Mouse (Mus musculus) heart, postnatal 0 days (tissue): ENCODE results near the gene Arrb2. TPM values are rescaled to one million over a fixed set of nuclear protein-coding genes. Genes with fewer than 3 reads are reported as not detected.
A peak's percentile ranks its signal among the peaks of the same experiment; 100 is the strongest.
"Not testable (repeated sequence)": the region's sequence is repeated elsewhere in the genome, so short reads cannot be mapped to it uniquely, and the experiment has no call there.

Experiments
- ATAC-seq: fragments of 200-750 bp; cut with Nextera tagmentation; 2 replicates; pipeline ENCODE4 v1.8.0; 2017; ENCODE audit warnings: low read depth, moderate number of reproducible peaks, moderate library complexity; ENCODE audit not compliant: insufficient read depth
- DNase-seq: peaks from one replicate; pipeline ENCODE4 v3.0.0-alpha.2; 2016; ENCODE audit warnings: low spot score
- H3K27ac ChIP-seq: fragments of 300-500 bp; sonication (generic); 2 replicates; pipeline ENCODE4 v1.5.1; 2014; ENCODE audit warnings: low read depth, mild to moderate bottlenecking
- H3K27me3 ChIP-seq: fragments of 300-500 bp; sonication (generic); 2 replicates; pipeline ENCODE4 v1.6.1; 2014; ENCODE audit warnings: low read length, mixed read lengths; ENCODE audit not compliant: control insufficient read depth, insufficient read depth
- H3K36me3 ChIP-seq: fragments of 300-500 bp; sonication (generic); replicated peaks from 2 replicates; pipeline ENCODE4 v1.6.1; 2014; ENCODE audit warnings: low read length, mixed read lengths; ENCODE audit not compliant: control insufficient read depth, insufficient read depth
- H3K4me1 ChIP-seq: fragments of 300-500 bp; sonication (generic); 2 replicates; pipeline ENCODE4 v1.6.1; 2014; ENCODE audit warnings: antibody characterized with exemption; ENCODE audit not compliant: control insufficient read depth, insufficient read depth
- H3K4me2 ChIP-seq: fragments of 300-500 bp; sonication (generic); 2 replicates; pipeline ENCODE4 v1.6.1; 2014; ENCODE audit warnings: low read depth, mild to moderate bottlenecking, low read length, moderate library complexity
- H3K4me3 ChIP-seq: fragments of 300-500 bp; sonication (generic); 2 replicates; pipeline ENCODE4 v1.5.1; 2014; ENCODE audit warnings: low read depth, low read length
- H3K9ac ChIP-seq: fragments of 300-500 bp; sonication (generic); replicated peaks from 2 replicates; pipeline ENCODE4 v1.6.1; 2014; ENCODE audit warnings: low read depth, low read length, mixed read lengths
- H3K9me3 ChIP-seq: fragments of 300-500 bp; sonication (generic); replicated peaks from 2 replicates; pipeline ENCODE4 v1.6.1; 2016; ENCODE audit warnings: low read length; ENCODE audit not compliant: control insufficient read depth
- CTCF ChIP-seq: IDR thresholded peaks from 2 replicates; pipeline ENCODE4 v1.5.1; 2016; ENCODE audit warnings: antibody characterized with exemption, control low read depth, low read depth
- EP300 ChIP-seq: IDR thresholded peaks from 2 replicates; pipeline ENCODE4 v1.6.1; 2016; ENCODE audit warnings: antibody characterized with exemption, low read depth
- WGBS: fragments of 180-500 bp; shearing (Covaris S2); extraction: QIAGEN DNeasy Blood & Tissue Kit; methylation state at CpG from one replicate; pipeline ENCODE4 v1.1.7; 2014; 5-methylcytosine and 5-hydroxymethylcytosine counted together
- polyA plus RNA-seq: library from polyadenylated mRNA; unstranded; fragments of >200 nt; fragmentation: Nextera tagmentation; extraction: Ambion mirVana; gene quantifications from 2 replicates; pipeline ENCODE4 v1.2.1, GENCODE M21; 2015
- total RNA-seq: library from RNA; depleted of rRNA; stranded (reverse); fragments of >200 nt; gene quantifications from 2 replicates; pipeline ENCODE4 v1.2.3, GENCODE M21; 2014; ENCODE audit warnings: low replicate concordance

The Arrb2 gene
- total and polyA plus RNA-seq, 2 experiments from 2014 or later: 4.8 to 9.5 TPM

GRCm38 (mm10) chr11:70467902-70468619 lies 35.6 kb downstream of the Arrb2 start:
- no peaks in the 10 kb centered on the region for H3K36me3 ChIP-seq
- ATAC-seq: peak; percentile 64
- 48% methylated on average over 5 of the region's 5 CpGs for WGBS
- no peak overlapping the region for H3K9ac ChIP-seq
- peaks cover 17% of the 10 kb centered on the region for H3K27me3 ChIP-seq
- H3K4me3 ChIP-seq: no peak overlapping the region
- DNase-seq: peak; percentile 61
- H3K27ac ChIP-seq: peak overlapping the region; percentile 65
- TF ChIP-seq CTCF: no peak
- no peak for TF ChIP-seq EP300
- H3K9me3 ChIP-seq: no peaks in the 10 kb centered on the region
- no peak overlapping the region for H3K4me2 ChIP-seq
- H3K4me1 ChIP-seq: no peaks in the 10 kb centered on the region; the same call in 1 of the 2 replicates

GRCm38 (mm10) chr11:70469764-70470163 lies 37.3 kb downstream of the Arrb2 start:
- no peak for ATAC-seq
- Histone ChIP-seq H3K9ac (no peak overlapping the region), H3K4me2 (no peak overlapping the region), H3K36me3 (no peaks in the 10 kb centered on the region), H3K4me1 (no peaks in the 10 kb centered on the region; the same call in 1 of the 2 replicates), H3K4me3 (no peak overlapping the region), H3K9me3 (no peaks in the 10 kb centered on the region), H3K27ac (no peak overlapping the region), H3K27me3 (peaks cover 7% of the 10 kb centered on the region)
- no peak for DNase-seq
- no peak for TF ChIP-seq CTCF
- no peak for TF ChIP-seq EP300
- WGBS: 77% methylated on average over 3 of the region's 3 CpGs

GRCm38 (mm10) chr11:70472716-70473115 lies 40.3 kb downstream of the Arrb2 start:
- ATAC-seq: no peak
- Histone ChIP-seq H3K9ac (no peak overlapping the region), H3K27me3 (no peaks in the 10 kb centered on the region), H3K9me3 (no peaks in the 10 kb centered on the region), H3K36me3 (no peaks in the 10 kb centered on the region), H3K4me2 (no peak overlapping the region), H3K4me3 (no peak overlapping the region), H3K27ac (no peak overlapping the region), H3K4me1 (no peaks in the 10 kb centered on the region; the same call in 1 of the 2 replicates)
- TF ChIP-seq EP300 (no peak), CTCF (no peak)
- DNase-seq: no peak

- 82% methylated on average over 5 of the region's 5 CpGs for whole genome bisulfite sequencing
- not testable (repeated sequence) for H3K4me3 ChIP-seq, H3K9ac ChIP-seq, H3K36me3 ChIP-seq, ATAC-seq, H3K4me1 ChIP-seq, H3K4me2 ChIP-seq, H3K27ac ChIP-seq, H3K9me3 ChIP-seq, DNase-seq, H3K27me3 ChIP-seq
Measured at GRCm38 (mm10) chr11:70473291-70473690, 40.9 kb downstream of the Arrb2 start.

- DNase-seq (no peak), ATAC-seq (no peak)
- H3K9ac ChIP-seq: no peak overlapping the region
- no peak overlapping the region for H3K4me3 ChIP-seq
- no peak overlapping the region for H3K27ac ChIP-seq
- no peak overlapping the region for H3K4me2 ChIP-seq
- H3K27me3 ChIP-seq: no peaks in the 10 kb centered on the region
- no peaks in the 10 kb centered on the region for H3K36me3 ChIP-seq
- H3K4me1 ChIP-seq: no peaks in the 10 kb centered on the region
- TF ChIP-seq CTCF (no peak), EP300 (no peak)
- H3K9me3 ChIP-seq: no peaks in the 10 kb centered on the region
- 51% methylated on average over 12 of the region's 12 CpGs for WGBS
Measured at GRCm38 (mm10) chr11:70474872-70475534, 42.6 kb downstream of the Arrb2 start.
